Mouse (Mus musculus): ENCODE data around the gene Pmpca.
"Not testable (repeated sequence)": the region's sequence is repeated elsewhere in the genome, so short reads cannot be mapped to it uniquely, and the experiment has no call there.

The Pmpca gene

GRCm38 (mm10) chr2:26368572-26368971, 20.6 kb upstream of the Pmpca start:
- DNase-seq (ENCODE audit: low spot score in 2 of 2), result no peak

- DNase-seq (ENCODE audit: low spot score in 2 of 2), result no peak
Observed at GRCm38 (mm10) chr2:26372396-26372795, 16.7 kb upstream of the Pmpca start.

- DNase-seq (ENCODE audit: low spot score in 2 of 2), result peak; percentile 73 to 76
Observed at GRCm38 (mm10) chr2:26380131-26380771, 8.9 kb upstream of the Pmpca start, which contains the start of gene Snapc4. Snapc4 (minus strand) TSS chr2:26380653.

- DNase-seq (ENCODE audit: low spot score in 2 of 2), result not testable (repeated sequence)
Observed at GRCm38 (mm10) chr2:26380871-26381270, 8.3 kb upstream of the Pmpca start.

- DNase-seq (ENCODE audit: low spot score in 2 of 2), result no peak
Observed at GRCm38 (mm10) chr2:26387713-26388112, 1.4 kb upstream of the Pmpca start.

GRCm38 (mm10) chr2:26388682-26389153, 421 bp upstream of the Pmpca start:
- DNase-seq (ENCODE audit: low spot score in 2 of 2), result no peak

- no peak for DNase-seq (ENCODE audit: low spot score in 2 of 2)
Observed at GRCm38 (mm10) chr2:26390954-26391353, 1.8 kb downstream of the Pmpca start.

- no peak for DNase-seq (ENCODE audit: low spot score in 2 of 2)
Observed at GRCm38 (mm10) chr2:26391617-26392016, 2.5 kb downstream of the Pmpca start.

GRCm38 (mm10) chr2:26398978-26399377, 9.8 kb downstream of the Pmpca start:
- no peak for DNase-seq (ENCODE audit: low spot score in 2 of 2)

GRCm38 (mm10) chr2:26399647-26400046, 10.5 kb downstream of the Pmpca start:
- DNase-seq (ENCODE audit: low spot score in 2 of 2), result no peak

GRCm38 (mm10) chr2:26400296-26400695, 11.2 kb downstream of the Pmpca start:
- DNase-seq (ENCODE audit: low spot score in 2 of 2), result no peak

GRCm38 (mm10) chr2:26401023-26401422, 11.9 kb downstream of the Pmpca start:
- DNase-seq (ENCODE audit: low spot score in 2 of 2), result no peak

GRCm38 (mm10) chr2:26402265-26402664, 13.1 kb downstream of the Pmpca start:
- DNase-seq (ENCODE audit: low spot score in 2 of 2), result no peak

- DNase-seq (ENCODE audit: low spot score in 2 of 2), result no peak
Observed at GRCm38 (mm10) chr2:26403306-26403705, 14.2 kb downstream of the Pmpca start.

GRCm38 (mm10) chr2:26408515-26409356, 19.6 kb downstream of the Pmpca start, which contains the start of gene Inpp5e:
Inpp5e (minus strand) TSS chr2:26409203.
- DNase-seq (ENCODE audit: low spot score in 2 of 2), result peak; percentile 97 to 99

- no peak for DNase-seq (ENCODE audit: low spot score in 2 of 2)
Observed at GRCm38 (mm10) chr2:26409362-26409761, 20.2 kb downstream of the Pmpca start.

GRCm38 (mm10) chr2:26410091-26410490, 21.0 kb downstream of the Pmpca start:
- no peak for DNase-seq (ENCODE audit: low spot score in 2 of 2)

GRCm38 (mm10) chr2:26410931-26411411, 21.8 kb downstream of the Pmpca start:
- DNase-seq (ENCODE audit: low spot score in 2 of 2), result no peak

GRCm38 (mm10) chr2:26417066-26417465, 27.9 kb downstream of the Pmpca start:
- no peak for DNase-seq (ENCODE audit: low spot score in 2 of 2)

- DNase-seq (ENCODE audit: low spot score in 2 of 2), result no peak
Observed at GRCm38 (mm10) chr2:26418120-26418519, 29.0 kb downstream of the Pmpca start.

GRCm38 (mm10) chr2:26421969-26422368, 32.8 kb downstream of the Pmpca start:
- DNase-seq (ENCODE audit: low spot score in 2 of 2), result no peak

- no peak for DNase-seq (ENCODE audit: low spot score in 2 of 2)
Observed at GRCm38 (mm10) chr2:26423086-26423485, 33.9 kb downstream of the Pmpca start.

GRCm38 (mm10) chr2:26424541-26424940, 35.4 kb downstream of the Pmpca start:
- DNase-seq (ENCODE audit: low spot score in 2 of 2), result no peak
